Mouse (Mus musculus) midbrain, embryonic 11.5 days (tissue): Measurements from ENCODE around the gene Eef1akmt2. TPM values are rescaled to one million over a fixed set of nuclear protein-coding genes. Genes with fewer than 3 reads are reported as not detected.

Source experiments
- ATAC-seq: fragments of 200-750 bp; cut with Nextera tagmentation; 2 replicates; pipeline ENCODE4 v1.8.0; 2017; ENCODE audit warnings: moderate TSS enrichment, moderate library complexity; ENCODE audit not compliant: low FRiP score
- DNase-seq: peaks from one replicate; pipeline ENCODE4 v3.0.0; 2015; ENCODE audit warnings: low spot score; ENCODE audit errors: missing footprints
- H3K27ac ChIP-seq: fragments of 300-500 bp; sonication (generic); 2 replicates; pipeline ENCODE4 v1.5.1; 2014; ENCODE audit warnings: low read depth, low read length
- H3K27me3 ChIP-seq: fragments of 300-500 bp; sonication (generic); 2 replicates; pipeline ENCODE4 v1.6.1; 2014; ENCODE audit warnings: mild to moderate bottlenecking, low read length, moderate library complexity, mixed read lengths; ENCODE audit not compliant: control insufficient read depth, insufficient read depth
- H3K36me3 ChIP-seq: fragments of 300-500 bp; sonication (generic); 2 replicates; pipeline ENCODE4 v1.6.1; 2014; ENCODE audit warnings: mild to moderate bottlenecking, low read length, moderate library complexity, mixed read lengths; ENCODE audit not compliant: control insufficient read depth, insufficient read depth
- H3K4me1 ChIP-seq: fragments of 300-500 bp; sonication (generic); 2 replicates; pipeline ENCODE4 v1.6.1; 2014; ENCODE audit warnings: low read length; ENCODE audit not compliant: control insufficient read depth, insufficient read depth
- H3K4me2 ChIP-seq: fragments of 300-500 bp; sonication (generic); 2 replicates; pipeline ENCODE4 v1.6.1; 2014; ENCODE audit warnings: mild to moderate bottlenecking, moderate library complexity
- H3K4me3 ChIP-seq: fragments of 300-500 bp; sonication (generic); 2 replicates; pipeline ENCODE4 v1.5.1; 2014; ENCODE audit warnings: low read depth, low read length
- H3K9ac ChIP-seq: fragments of 300-500 bp; sonication (generic); 2 replicates; pipeline ENCODE4 v1.6.1; 2014; ENCODE audit warnings: low read length
- H3K9me3 ChIP-seq: fragments of 300-500 bp; sonication (generic); 2 replicates; pipeline ENCODE4 v1.6.1; 2016; ENCODE audit warnings: low read length; ENCODE audit not compliant: control insufficient read depth
- WGBS: fragments of 180-500 bp; shearing (Covaris S2); extraction: QIAGEN DNeasy Blood & Tissue Kit; methylation state at CpG from one replicate; pipeline ENCODE4 v1.1.7; 2014; 5-methylcytosine and 5-hydroxymethylcytosine counted together
- polyA plus RNA-seq: library from polyadenylated mRNA; unstranded; fragments of >200 nt; fragmentation: Nextera tagmentation; extraction: Ambion mirVana; gene quantifications from 2 replicates; pipeline ENCODE4 v1.2.1, GENCODE M21; 2014

The Eef1akmt2 gene
- polyA plus RNA-seq, 1 experiment from 2014 or later, result 90.3 TPM

GRCm38 (mm10) chr7:132803336-132803735 lies 49.1 kb downstream of the Eef1akmt2 start:
- no peak overlapping the region for H3K9ac ChIP-seq
- no peaks in the 10 kb centered on the region for H3K27me3 ChIP-seq
- H3K4me1 ChIP-seq, result peaks cover 25% of the 10 kb centered on the region
- no peaks in the 10 kb centered on the region for H3K9me3 ChIP-seq
- H3K36me3 ChIP-seq, result no peaks in the 10 kb centered on the region
- no peak for DNase-seq
- H3K4me2 ChIP-seq, result no peak overlapping the region
- ATAC-seq, result no peak
- no peak overlapping the region for H3K27ac ChIP-seq
- 85% methylated on average over 2 of the region's 2 CpGs for WGBS
- H3K4me3 ChIP-seq, result no peak overlapping the region

GRCm38 (mm10) chr7:132802691-132803090 lies 49.8 kb downstream of the Eef1akmt2 start:
- no peak overlapping the region for H3K4me3 ChIP-seq
- H3K27ac ChIP-seq, result no peak overlapping the region
- H3K4me2 ChIP-seq, result no peak overlapping the region
- H3K4me1 ChIP-seq, result peaks cover 18% of the 10 kb centered on the region
- H3K9ac ChIP-seq, result no peak overlapping the region
- WGBS, result 90% methylated on average over 11 of the region's 11 CpGs
- no peak for ATAC-seq
- no peaks in the 10 kb centered on the region for H3K36me3 ChIP-seq
- no peaks in the 10 kb centered on the region for H3K27me3 ChIP-seq
- no peaks in the 10 kb centered on the region for H3K9me3 ChIP-seq
- DNase-seq, result no peak

GRCm38 (mm10) chr7:132802066-132802465 lies 50.4 kb downstream of the Eef1akmt2 start:
- no peaks in the 10 kb centered on the region for H3K36me3 ChIP-seq
- peaks cover 12% of the 10 kb centered on the region; the same call in 1 of the 2 replicates for H3K4me1 ChIP-seq
- no peaks in the 10 kb centered on the region for H3K9me3 ChIP-seq
- no peak overlapping the region for H3K4me3 ChIP-seq
- DNase-seq (no peak), ATAC-seq (no peak)
- no peak overlapping the region for H3K27ac ChIP-seq
- no peaks in the 10 kb centered on the region for H3K27me3 ChIP-seq
- H3K4me2 ChIP-seq, result no peak overlapping the region
- H3K9ac ChIP-seq, result no peak overlapping the region
- 90% methylated on average over 2 of the region's 2 CpGs for WGBS

DNA sequence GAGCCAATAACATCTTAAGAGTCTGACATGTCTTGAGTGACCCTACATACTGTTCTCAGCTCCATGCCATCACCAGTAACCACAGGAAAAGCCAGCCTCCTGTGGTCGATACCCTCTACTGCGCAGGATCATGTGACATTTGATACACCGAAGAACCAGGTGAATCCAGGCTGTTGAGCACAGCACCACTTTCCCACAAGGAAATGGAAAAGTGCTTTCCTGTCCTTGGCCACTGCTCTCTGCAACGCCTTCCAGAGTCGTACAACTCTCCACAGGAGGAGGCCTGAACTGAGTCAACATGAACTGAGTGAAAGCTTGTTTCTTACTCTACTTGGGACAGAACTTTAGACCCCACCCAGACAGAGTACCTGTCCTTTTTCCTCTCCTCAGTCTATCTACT lies 51.0 kb downstream of the Eef1akmt2 start:
- Histone ChIP-seq H3K9me3 (no peaks in the 10 kb centered on the region), H3K4me2 (no peak overlapping the region), H3K27me3 (no peaks in the 10 kb centered on the region), H3K4me1 (peaks cover 6% of the 10 kb centered on the region; the same call in 1 of the 2 replicates), H3K9ac (no peak overlapping the region), H3K27ac (no peak overlapping the region), H3K4me3 (no peak overlapping the region), H3K36me3 (no peaks in the 10 kb centered on the region)
- 94% methylated on average over 5 of the region's 5 CpGs for WGBS
- ATAC-seq, result no peak
- no peak for DNase-seq

- DNase-seq (no peak), ATAC-seq (no peak)
- Histone ChIP-seq H3K9me3 (no peaks in the 10 kb centered on the region), H3K9ac (no peak overlapping the region), H3K36me3 (no peaks in the 10 kb centered on the region), H3K4me2 (no peak overlapping the region), H3K27ac (no peak overlapping the region), H3K4me1 (no peaks in the 10 kb centered on the region), H3K27me3 (no peaks in the 10 kb centered on the region), H3K4me3 (no peak overlapping the region)
- 88% methylated on average over 10 of the region's 10 CpGs for WGBS
Measured at GRCm38 (mm10) chr7:132800868-132801267, 51.6 kb downstream of the Eef1akmt2 start.

GRCm38 (mm10) chr7:132799119-132800016 lies 53.1 kb downstream of the Eef1akmt2 start:
- Histone ChIP-seq H3K27ac (no peak overlapping the region), H3K27me3 (no peaks in the 10 kb centered on the region), H3K4me3 (no peak overlapping the region), H3K4me1 (no peaks in the 10 kb centered on the region; the same call in 1 of the 2 replicates), H3K9me3 (no peaks in the 10 kb centered on the region), H3K9ac (no peak overlapping the region), H3K4me2 (no peak overlapping the region), H3K36me3 (no peaks in the 10 kb centered on the region)
- ATAC-seq, result no peak
- no peak for DNase-seq
- 89% methylated on average over 5 of the region's 5 CpGs for WGBS

DNA sequence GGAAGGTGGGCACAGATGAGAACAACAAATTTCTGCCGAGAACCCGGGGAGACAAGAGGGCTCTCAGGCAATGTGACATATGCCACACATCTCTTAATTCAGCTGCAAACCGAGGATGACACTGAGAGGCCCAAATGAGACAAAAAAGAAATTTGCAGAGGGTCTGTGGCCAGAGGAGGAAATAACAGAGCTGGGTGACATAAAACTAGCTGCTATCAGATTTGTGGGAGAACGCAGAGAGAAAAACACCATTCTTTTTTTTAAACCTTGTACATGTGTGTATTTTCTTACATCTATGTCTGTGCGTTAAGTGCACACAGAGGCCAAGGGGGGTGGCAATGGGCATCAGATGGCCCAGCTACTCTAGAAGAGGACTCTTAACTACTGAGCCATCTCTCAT lies 57.3 kb downstream of the Eef1akmt2 start:
- H3K36me3 ChIP-seq, result no peaks in the 10 kb centered on the region
- H3K9ac ChIP-seq, result no peak overlapping the region
- H3K27ac ChIP-seq, result no peak overlapping the region
- no peaks in the 10 kb centered on the region; the same call in none of the 2 replicates for H3K4me1 ChIP-seq
- ATAC-seq (no peak), DNase-seq (no peak)
- H3K4me2 ChIP-seq, result no peak overlapping the region
- H3K4me3 ChIP-seq, result no peak overlapping the region
- H3K27me3 ChIP-seq, result no peaks in the 10 kb centered on the region
- WGBS, result 91% methylated on average over 5 of the region's 5 CpGs
- no peaks in the 10 kb centered on the region for H3K9me3 ChIP-seq

DNA sequence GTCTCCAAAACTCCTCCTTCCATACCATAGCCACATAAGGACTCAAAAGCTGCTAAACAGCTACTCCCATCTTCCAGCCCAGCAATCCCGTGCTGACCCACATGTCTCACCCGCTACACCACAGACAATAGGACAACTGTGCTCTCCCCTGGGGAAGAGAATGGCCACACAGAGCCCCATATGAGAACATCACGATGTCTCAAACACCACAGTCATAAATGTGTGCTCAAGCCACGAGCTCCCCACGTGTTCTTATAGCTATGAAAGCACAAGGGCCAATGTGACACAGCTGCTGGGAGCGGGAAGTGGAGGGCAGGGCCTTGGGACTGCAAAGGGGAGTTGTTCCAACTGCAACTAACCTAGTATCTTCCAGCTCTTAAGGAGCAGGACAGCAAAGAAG lies 59.0 kb downstream of the Eef1akmt2 start:
- H3K36me3 ChIP-seq, result no peaks in the 10 kb centered on the region
- DNase-seq (no peak), ATAC-seq (no peak)
- H3K9ac ChIP-seq, result no peak overlapping the region
- no peaks in the 10 kb centered on the region for H3K9me3 ChIP-seq
- no peak overlapping the region for H3K27ac ChIP-seq
- H3K4me3 ChIP-seq, result no peak overlapping the region
- no peaks in the 10 kb centered on the region for H3K27me3 ChIP-seq
- no peak overlapping the region for H3K4me2 ChIP-seq
- H3K4me1 ChIP-seq, result no peaks in the 10 kb centered on the region; the same call in none of the 2 replicates
- 74% methylated on average over 6 of the region's 6 CpGs for WGBS

DNA sequence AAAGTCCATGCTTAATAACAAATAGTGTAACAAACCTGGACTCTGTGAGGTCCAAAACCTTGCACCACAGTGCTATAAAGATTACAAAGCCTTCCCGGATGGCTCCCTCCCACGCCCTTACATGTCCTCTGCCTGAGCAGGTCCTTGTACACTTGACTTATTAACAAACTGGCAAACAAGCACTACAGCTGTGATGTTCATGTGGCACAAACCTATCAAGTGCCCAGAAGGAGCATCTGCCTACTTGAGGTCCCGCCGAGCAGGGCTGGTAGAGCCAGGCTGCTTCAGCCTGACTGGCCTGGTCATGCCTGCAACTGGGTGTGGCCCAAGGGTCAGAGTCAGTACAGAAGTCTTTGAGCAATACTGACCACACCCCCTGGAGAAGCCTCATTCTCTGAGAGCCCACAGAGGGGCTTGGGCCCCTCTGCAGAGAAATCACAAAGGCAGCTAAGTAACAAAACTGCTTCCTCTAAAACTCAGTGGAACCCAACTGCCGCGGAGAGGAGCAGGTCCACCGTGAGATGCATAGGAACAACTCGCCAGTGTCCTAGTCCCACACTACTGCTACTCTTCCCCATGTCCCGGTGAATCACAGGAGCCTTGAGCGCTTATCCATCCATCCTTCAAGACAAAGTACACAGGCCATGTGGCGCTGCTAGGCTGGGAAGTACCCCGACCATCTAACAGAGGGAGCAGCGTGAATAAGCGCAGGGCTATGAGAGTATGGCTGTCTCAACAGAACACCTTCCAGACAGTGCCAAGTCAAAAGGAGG lies 61.8 kb downstream of the Eef1akmt2 start:
- no peaks in the 10 kb centered on the region; the same call in none of the 2 replicates for H3K4me1 ChIP-seq
- DNase-seq (no peak), ATAC-seq (no peak)
- H3K4me3 ChIP-seq, result no peak overlapping the region
- H3K36me3 ChIP-seq, result no peaks in the 10 kb centered on the region
- no peaks in the 10 kb centered on the region for H3K9me3 ChIP-seq
- H3K27ac ChIP-seq, result no peak overlapping the region
- H3K27me3 ChIP-seq, result no peaks in the 10 kb centered on the region
- 86% methylated on average over 14 of the region's 14 CpGs for WGBS
- no peak overlapping the region for H3K4me2 ChIP-seq
- no peak overlapping the region for H3K9ac ChIP-seq
